Mouse (Mus musculus) bone marrow, adult 2 months (tissue): ENCODE results near the gene Fadd.

Source experiments
- CTCF ChIP-seq: fragments of 200-500 bp; IDR thresholded peaks from 2 replicates; pipeline ENCODE4 v1.5.1; 2011; ENCODE audit warnings: low read length, control low read depth; ENCODE audit not compliant: control insufficient read depth, insufficient read depth
- POLR2A ChIP-seq: fragments of 200-500 bp; IDR thresholded peaks from 2 replicates; pipeline ENCODE4 v1.6.1; 2011; ENCODE audit warnings: low read depth, mild to moderate bottlenecking, control low read depth, low read length, borderline replicate concordance; ENCODE audit not compliant: control insufficient read depth

- no peak for TF ChIP-seq CTCF
- no peak for TF ChIP-seq POLR2A
Observed at GRCm38 (mm10) chr7:144536367-144536766, 45.9 kb downstream of the Fadd start.
